Mouse (Mus musculus) lung, postnatal 0 days (tissue): ENCODE measurements around the gene Vmn1r200.
"Not testable (repeated sequence)": the region's sequence is repeated elsewhere in the genome, so short reads cannot be mapped to it uniquely, and the experiment has no call there.

ENCODE experiments used
- CTCF ChIP-seq: IDR thresholded peaks from 2 replicates; pipeline ENCODE4 v1.5.1; 2016; ENCODE audit warnings: antibody characterized with exemption, mild to moderate bottlenecking
- EP300 ChIP-seq: IDR thresholded peaks from 2 replicates; pipeline ENCODE4 v1.6.1; 2016; ENCODE audit warnings: antibody characterized with exemption, mild to moderate bottlenecking, control low read depth

DNA sequence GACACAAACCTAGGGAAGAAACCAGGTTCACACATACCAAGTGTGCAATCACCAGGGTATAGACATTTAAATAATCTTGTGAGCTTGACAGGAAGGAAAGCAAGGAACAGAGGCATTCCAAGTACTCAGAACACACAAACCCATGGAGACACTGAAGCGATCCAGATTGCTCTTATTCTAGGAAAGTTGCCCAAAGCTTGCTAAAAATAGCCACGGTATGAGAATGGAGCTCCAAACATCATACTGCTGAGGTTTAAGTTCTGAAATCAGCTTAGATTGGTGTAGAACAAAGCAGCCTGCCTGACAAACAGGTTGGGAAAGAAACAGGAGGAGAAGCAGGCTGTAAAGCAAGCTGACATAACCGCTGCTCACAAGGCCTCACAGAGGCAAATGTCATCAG lies 9.0 kb upstream of the Vmn1r200 start:
- not testable (repeated sequence) for TF ChIP-seq CTCF, EP300
